Mouse (Mus musculus): ENCODE results near the gene Nbas. TPM values are rescaled to one million over a fixed set of nuclear protein-coding genes. Genes with fewer than 3 reads are reported as not detected.

Nbas gene
- polyA plus RNA-seq, 1 experiment from 2014 or later, result 6.9 TPM

- Histone ChIP-seq H3K4me2 (ENCODE audit: low read depth, low read length) (no peak overlapping the region), H3K4me3 (ENCODE audit: low read length) (no peak overlapping the region), H3K27ac (ENCODE audit: low read length) (no peak overlapping the region), H3K36me3 (ENCODE audit: control insufficient read depth, insufficient read depth) (peaks cover 9% of the 10 kb centered on the region), H3K4me1 (ENCODE audit: control insufficient read depth, insufficient read depth, low read length) (no peaks in the 10 kb centered on the region), H3K9me3 (replicated peaks; ENCODE audit: control insufficient read depth, low read length) (no peaks in the 10 kb centered on the region), H3K27me3 (ENCODE audit: control insufficient read depth, insufficient read depth, low read length) (no peaks in the 10 kb centered on the region), H3K9ac (ENCODE audit: low read length) (no peak overlapping the region)
- no peak for ATAC-seq (replicated peaks; ENCODE audit: extremely low read depth, insufficient read depth, low FRiP score)
- WGBS, result 78% methylated on average over 1 of the region's 1 CpGs
Measured at GRCm38 (mm10) chr12:13532731-13533365, 263.9 kb downstream of the Nbas start.

- WGBS, result 85% methylated on average over 4 of the region's 4 CpGs
- H3K36me3 ChIP-seq (ENCODE audit: control insufficient read depth, insufficient read depth), result peaks cover 9% of the 10 kb centered on the region
- ATAC-seq (replicated peaks; ENCODE audit: extremely low read depth, insufficient read depth, low FRiP score), result no peak
- no peaks in the 10 kb centered on the region for H3K9me3 ChIP-seq (replicated peaks; ENCODE audit: control insufficient read depth, low read length)
- no peaks in the 10 kb centered on the region for H3K4me1 ChIP-seq (ENCODE audit: control insufficient read depth, insufficient read depth, low read length)
- no peak overlapping the region for H3K27ac ChIP-seq (ENCODE audit: low read length)
- no peak overlapping the region for H3K4me2 ChIP-seq (ENCODE audit: low read depth, low read length)
- H3K9ac ChIP-seq (ENCODE audit: low read length), result no peak overlapping the region
- H3K4me3 ChIP-seq (ENCODE audit: low read length), result no peak overlapping the region
- H3K27me3 ChIP-seq (ENCODE audit: control insufficient read depth, insufficient read depth, low read length), result no peaks in the 10 kb centered on the region
Measured at GRCm38 (mm10) chr12:13539171-13539570, 270.2 kb downstream of the Nbas start.

GRCm38 (mm10) chr12:13543806-13544205 is 274.9 kb downstream of the Nbas start:
- Histone ChIP-seq H3K4me3 (ENCODE audit: low read length) (no peak overlapping the region), H3K9ac (ENCODE audit: low read length) (no peak overlapping the region), H3K9me3 (replicated peaks; ENCODE audit: control insufficient read depth, low read length) (no peaks in the 10 kb centered on the region), H3K27me3 (ENCODE audit: control insufficient read depth, insufficient read depth, low read length) (no peaks in the 10 kb centered on the region), H3K27ac (ENCODE audit: low read length) (no peak overlapping the region), H3K4me2 (ENCODE audit: low read depth, low read length) (no peak overlapping the region), H3K4me1 (ENCODE audit: control insufficient read depth, insufficient read depth, low read length) (no peaks in the 10 kb centered on the region), H3K36me3 (ENCODE audit: control insufficient read depth, insufficient read depth) (no peaks in the 10 kb centered on the region)
- 86% methylated on average over 5 of the region's 5 CpGs for WGBS
- ATAC-seq (replicated peaks; ENCODE audit: extremely low read depth, insufficient read depth, low FRiP score), result no peak

DNA sequence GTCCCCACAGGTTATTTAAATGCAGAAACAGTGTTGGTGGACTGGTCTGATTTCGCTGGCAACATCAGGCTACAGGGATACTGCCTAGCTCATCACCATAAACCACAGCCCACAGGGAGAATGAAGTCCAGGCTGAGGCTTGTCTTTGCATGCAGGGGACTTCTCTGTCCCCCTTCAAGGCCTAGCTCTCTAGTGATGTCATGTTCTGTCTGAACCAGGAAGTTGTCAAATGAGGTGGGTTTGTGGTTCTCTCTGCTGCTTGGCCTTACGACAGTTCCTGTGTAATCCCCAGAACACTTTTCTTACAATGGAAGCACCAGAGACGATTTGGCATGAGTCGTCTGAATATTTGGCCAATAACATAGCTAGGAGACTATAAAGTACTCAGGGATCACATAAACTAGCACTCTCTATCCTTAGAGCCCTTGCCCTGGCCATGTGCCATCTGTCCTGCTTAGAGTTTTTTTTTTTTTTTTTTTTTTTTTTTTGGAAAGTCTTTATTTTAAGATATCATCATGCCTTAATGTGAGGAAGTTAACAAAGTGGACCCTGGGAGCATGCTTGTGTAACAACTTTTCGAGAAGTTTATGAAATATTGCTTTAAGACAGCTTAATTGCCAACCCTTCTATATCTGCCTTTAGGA is 294.8 kb downstream of the Nbas start:
- Histone ChIP-seq H3K4me3 (ENCODE audit: low read length) (no peak overlapping the region), H3K4me2 (ENCODE audit: low read depth, low read length) (no peak overlapping the region), H3K27ac (ENCODE audit: low read length) (no peak overlapping the region), H3K27me3 (ENCODE audit: control insufficient read depth, insufficient read depth, low read length) (no peaks in the 10 kb centered on the region), H3K9me3 (replicated peaks; ENCODE audit: control insufficient read depth, low read length) (no peaks in the 10 kb centered on the region), H3K36me3 (ENCODE audit: control insufficient read depth, insufficient read depth) (no peaks in the 10 kb centered on the region; the same call in 1 of the 2 replicates), H3K9ac (ENCODE audit: low read length) (no peak overlapping the region), H3K4me1 (ENCODE audit: control insufficient read depth, insufficient read depth, low read length) (no peaks in the 10 kb centered on the region)
- WGBS, result 75% methylated on average over 5 of the region's 5 CpGs
- no peak for ATAC-seq (replicated peaks; ENCODE audit: extremely low read depth, insufficient read depth, low FRiP score)

- Histone ChIP-seq H3K4me3 (ENCODE audit: low read length) (no peak overlapping the region), H3K27me3 (ENCODE audit: control insufficient read depth, insufficient read depth, low read length) (no peaks in the 10 kb centered on the region), H3K4me2 (ENCODE audit: low read depth, low read length) (no peak overlapping the region), H3K27ac (ENCODE audit: low read length) (no peak overlapping the region), H3K9me3 (replicated peaks; ENCODE audit: control insufficient read depth, low read length) (no peaks in the 10 kb centered on the region), H3K4me1 (ENCODE audit: control insufficient read depth, insufficient read depth, low read length) (no peaks in the 10 kb centered on the region), H3K9ac (ENCODE audit: low read length) (no peak overlapping the region), H3K36me3 (ENCODE audit: control insufficient read depth, insufficient read depth) (no peaks in the 10 kb centered on the region; the same call in 1 of the 2 replicates)
- no peak for ATAC-seq (replicated peaks; ENCODE audit: extremely low read depth, insufficient read depth, low FRiP score)
- 74% methylated on average over 2 of the region's 2 CpGs for WGBS
Measured at GRCm38 (mm10) chr12:13564330-13564729, 295.4 kb downstream of the Nbas start.

DNA sequence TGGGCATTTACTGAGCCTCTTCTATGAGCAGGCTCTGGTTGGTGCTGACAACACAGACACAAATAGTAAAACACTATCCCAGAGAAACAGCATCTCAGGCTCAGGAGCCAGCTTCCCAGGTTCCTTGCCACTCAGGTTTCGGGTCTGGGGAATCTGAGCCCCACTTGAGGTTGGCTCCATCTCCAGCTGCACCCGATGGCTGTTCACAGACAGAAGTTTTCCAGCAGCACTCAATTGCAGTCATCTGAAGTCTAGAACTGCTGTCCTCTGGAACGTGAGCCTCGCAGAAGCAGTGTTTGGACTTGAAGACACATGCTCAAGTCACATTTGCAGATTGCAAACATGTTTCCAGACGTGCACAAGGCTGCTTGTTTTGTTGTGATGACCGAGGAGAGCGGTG is 297.5 kb downstream of the Nbas start:
- H3K27me3 ChIP-seq (ENCODE audit: control insufficient read depth, insufficient read depth, low read length), result no peaks in the 10 kb centered on the region
- no peaks in the 10 kb centered on the region for H3K36me3 ChIP-seq (ENCODE audit: control insufficient read depth, insufficient read depth)
- no peaks in the 10 kb centered on the region for H3K9me3 ChIP-seq (replicated peaks; ENCODE audit: control insufficient read depth, low read length)
- no peak overlapping the region for H3K27ac ChIP-seq (ENCODE audit: low read length)
- no peak for ATAC-seq (replicated peaks; ENCODE audit: extremely low read depth, insufficient read depth, low FRiP score)
- H3K9ac ChIP-seq (ENCODE audit: low read length), result no peak overlapping the region
- H3K4me2 ChIP-seq (ENCODE audit: low read depth, low read length), result no peak overlapping the region
- H3K4me1 ChIP-seq (ENCODE audit: control insufficient read depth, insufficient read depth, low read length), result no peaks in the 10 kb centered on the region
- no peak overlapping the region for H3K4me3 ChIP-seq (ENCODE audit: low read length)
- WGBS, result 76% methylated on average over 7 of the region's 7 CpGs

- Histone ChIP-seq H3K4me2 (ENCODE audit: low read depth, low read length) (no peak overlapping the region), H3K27me3 (ENCODE audit: control insufficient read depth, insufficient read depth, low read length) (no peaks in the 10 kb centered on the region), H3K4me1 (ENCODE audit: control insufficient read depth, insufficient read depth, low read length) (no peaks in the 10 kb centered on the region), H3K9me3 (replicated peaks; ENCODE audit: control insufficient read depth, low read length) (no peaks in the 10 kb centered on the region), H3K9ac (ENCODE audit: low read length) (no peak overlapping the region), H3K27ac (ENCODE audit: low read length) (no peak overlapping the region), H3K36me3 (ENCODE audit: control insufficient read depth, insufficient read depth) (no peaks in the 10 kb centered on the region), H3K4me3 (ENCODE audit: low read length) (no peak overlapping the region)
- ATAC-seq (replicated peaks; ENCODE audit: extremely low read depth, insufficient read depth, low FRiP score), result no peak
- WGBS, result 61% methylated on average over 4 of the region's 4 CpGs
Measured at GRCm38 (mm10) chr12:13575158-13575557, 306.2 kb downstream of the Nbas start.

DNA sequence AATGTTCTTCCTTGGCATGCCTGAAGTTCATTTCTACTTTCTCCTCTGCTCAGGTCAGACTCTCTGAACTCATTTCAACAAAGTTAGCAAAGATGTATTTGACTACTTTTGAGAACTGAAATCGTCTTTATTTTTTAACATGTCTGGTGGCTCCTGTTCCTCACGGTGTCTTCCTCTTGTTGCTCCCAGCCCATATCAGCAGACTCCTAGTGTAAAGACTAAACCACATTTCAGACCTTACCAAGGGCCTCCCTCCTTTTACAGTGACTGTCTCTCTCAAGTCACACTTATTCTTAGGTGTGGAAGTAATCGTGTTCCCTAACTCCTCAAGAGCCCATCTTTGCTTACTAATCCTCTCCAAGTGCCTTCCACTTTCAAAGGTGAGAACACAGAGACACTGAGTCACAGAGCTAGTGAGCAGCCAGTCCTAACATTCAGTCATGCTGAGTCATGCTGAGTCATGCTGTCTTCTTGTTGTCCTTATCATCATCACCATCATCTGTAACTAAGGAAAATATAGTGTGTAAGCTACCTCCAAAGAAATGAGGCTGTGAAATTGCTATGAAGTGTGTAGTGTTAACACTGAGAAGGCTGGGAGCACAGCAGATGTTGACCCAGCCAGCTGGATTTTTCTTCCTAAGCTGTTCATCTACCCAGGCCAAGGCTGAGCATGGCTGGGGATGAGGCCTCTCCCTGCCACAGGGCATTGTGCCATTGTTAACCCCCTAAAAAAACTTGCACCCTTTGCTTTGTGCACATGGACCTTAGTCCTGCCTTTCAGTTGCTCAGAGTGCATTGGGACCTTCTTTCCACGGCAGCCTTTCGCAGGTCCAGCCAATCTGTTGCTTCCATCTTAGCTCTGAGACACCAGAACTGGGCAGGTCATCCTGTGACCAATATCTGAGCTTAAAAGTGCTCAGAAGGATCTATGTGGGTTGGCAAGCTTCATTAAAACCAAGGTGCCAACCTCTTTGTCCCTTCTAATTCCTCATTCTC is 307.0 kb downstream of the Nbas start:
- no peak for ATAC-seq (replicated peaks; ENCODE audit: extremely low read depth, insufficient read depth, low FRiP score)
- H3K9ac ChIP-seq (ENCODE audit: low read length), result no peak overlapping the region
- no peaks in the 10 kb centered on the region for H3K36me3 ChIP-seq (ENCODE audit: control insufficient read depth, insufficient read depth)
- no peaks in the 10 kb centered on the region for H3K27me3 ChIP-seq (ENCODE audit: control insufficient read depth, insufficient read depth, low read length)
- 79% methylated on average over 5 of the region's 5 CpGs for WGBS
- no peak overlapping the region for H3K4me3 ChIP-seq (ENCODE audit: low read length)
- H3K27ac ChIP-seq (ENCODE audit: low read length), result no peak overlapping the region
- no peak overlapping the region for H3K4me2 ChIP-seq (ENCODE audit: low read depth, low read length)
- H3K9me3 ChIP-seq (replicated peaks; ENCODE audit: control insufficient read depth, low read length), result no peaks in the 10 kb centered on the region
- no peaks in the 10 kb centered on the region for H3K4me1 ChIP-seq (ENCODE audit: control insufficient read depth, insufficient read depth, low read length)

DNA sequence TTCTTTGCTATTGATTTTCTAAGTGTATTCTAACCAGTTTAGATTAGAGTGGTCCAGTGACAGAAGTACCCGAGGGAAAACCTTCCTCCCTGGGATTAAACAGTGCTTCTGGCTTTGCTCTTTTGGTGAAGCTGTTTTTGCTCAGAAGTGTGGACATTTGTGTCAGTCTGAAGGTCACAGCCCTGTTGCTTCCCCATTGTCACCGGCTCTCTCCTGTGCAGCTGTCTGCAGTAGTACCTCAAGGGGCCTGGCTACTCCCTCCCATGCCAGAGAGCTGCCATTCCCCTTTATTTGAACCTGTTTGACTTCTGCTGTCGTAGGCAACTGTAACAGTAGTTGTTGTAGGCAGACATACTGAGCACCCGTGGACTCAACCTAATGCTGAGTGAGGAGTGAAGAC is 307.8 kb downstream of the Nbas start:
- Histone ChIP-seq H3K9ac (ENCODE audit: low read length) (no peak overlapping the region), H3K27me3 (ENCODE audit: control insufficient read depth, insufficient read depth, low read length) (no peaks in the 10 kb centered on the region), H3K36me3 (ENCODE audit: control insufficient read depth, insufficient read depth) (no peaks in the 10 kb centered on the region), H3K9me3 (replicated peaks; ENCODE audit: control insufficient read depth, low read length) (no peaks in the 10 kb centered on the region), H3K27ac (ENCODE audit: low read length) (no peak overlapping the region), H3K4me3 (ENCODE audit: low read length) (no peak overlapping the region), H3K4me2 (ENCODE audit: low read depth, low read length) (no peak overlapping the region), H3K4me1 (ENCODE audit: control insufficient read depth, insufficient read depth, low read length) (no peaks in the 10 kb centered on the region)
- ATAC-seq (replicated peaks; ENCODE audit: extremely low read depth, insufficient read depth, low FRiP score), result no peak
- 40% methylated on average over 4 of the region's 4 CpGs for WGBS

All from heart, embryonic 16.5 days (tissue).